26 mouse cellular contexts compared by ENCODE assay signal in genomic region chr5:21939405-21939804, GRCm38 (mm10).
DNase-seq lines count a peak whose midpoint lies in the region; ATAC-seq and TF ChIP-seq lines count a peak whose summit lies in the region.
"Had no signal": no experiment of that assay in that cellular context is flagged by ENCODE, and none has a peak within 500 bp of the region (broad histone marks: within the 10 kb centered on the region; RNA-seq: fewer than 3 reads in every experiment).

No protein-coding gene starts in this region.

- ATAC-seq in frontal cortex, adult (ENCODE audit: low TSS enrichment), result peak; percentile 87
- ATAC-seq in heart, embryonic 12.5 days (ENCODE audit: insufficient number of reproducible peaks, low FRiP score), result no peak
- no peak for ATAC-seq in heart, embryonic 15.5 days (replicated peaks; ENCODE audit: insufficient number of reproducible peaks, insufficient read depth, low FRiP score, low read depth)
- ATAC-seq in limb, embryonic 11.5 days (ENCODE audit: insufficient number of reproducible peaks, low FRiP score, low TSS enrichment, low read depth), result no peak
- ATAC-seq: forebrain, embryonic 14.5 days; forebrain, postnatal 0 days; intestine, postnatal 0 days; Patski had no signal

- no peak for TF ChIP-seq POLR2A in heart, adult 2 months (IDR thresholded peaks at IDR 0.05; ENCODE audit: insufficient read depth, low read depth, low read length)

- no peak overlapping the region for H3K27ac ChIP-seq in heart, embryonic 12.5 days (ENCODE audit: poor library complexity, severe bottlenecking)
- no peak overlapping the region for H3K27ac ChIP-seq in heart, adult 2 months
- H3K27ac ChIP-seq in heart, embryonic 15.5 days, result no peak overlapping the region
- H3K27ac ChIP-seq in limb, embryonic 11.5 days (replicated peaks; ENCODE audit: low read depth, low read length), result no peak overlapping the region
- H3K27ac ChIP-seq in limb, embryonic 10.5 days, result no peak overlapping the region
- H3K27ac ChIP-seq: embryonic facial prominence, embryonic 12.5 days; embryonic facial prominence, embryonic 15.5 days; hindbrain, embryonic 12.5 days; hindbrain, embryonic 15.5 days had no signal

- no peak for DNase-seq in frontal cortex, postnatal 10 days (ENCODE audit: low spot score in 2 of 2)
- DNase-seq in heart, adult 2 months, result no peak
- DNase-seq in heart, postnatal 36 days, result no peak
- DNase-seq in limb, embryonic 11.5 days (ENCODE audit: low spot score), result peak; percentile 9
- no peak for DNase-seq in limb, embryonic 10.5 days (ENCODE audit: low spot score)
- DNase-seq: adrenal gland, postnatal 10 days; adrenal gland, postnatal 36 days; cerebellum, adult 11 months; cerebellum, adult 2 months; cerebellum, adult 9-11 months; cerebellum, postnatal 25 days; forebrain, postnatal 0 days; gastrocnemius, postnatal 10 days; gastrocnemius, postnatal 36 days; kidney, adult 2 months had no signal

- no peak for TF ChIP-seq EP300 in heart, adult 2 months (IDR thresholded peaks at IDR 0.05; ENCODE audit: insufficient read depth, low read depth, low read length)

- no peaks in the 10 kb centered on the region for H3K36me3 ChIP-seq in heart, embryonic 12.5 days
- H3K36me3 ChIP-seq in heart, adult 2 months (ENCODE audit: control insufficient read depth, insufficient read depth, low read length), result no peaks in the 10 kb centered on the region
- no peaks in the 10 kb centered on the region for H3K36me3 ChIP-seq in heart, embryonic 15.5 days
- H3K36me3 ChIP-seq in limb, embryonic 11.5 days (ENCODE audit: control insufficient read depth, insufficient read depth, low read length), result no peaks in the 10 kb centered on the region
- no peaks in the 10 kb centered on the region for H3K36me3 ChIP-seq in limb, embryonic 10.5 days
- H3K36me3 ChIP-seq: embryonic facial prominence, embryonic 12.5 days; embryonic facial prominence, embryonic 15.5 days; G1E; hindbrain, embryonic 12.5 days; hindbrain, embryonic 15.5 days had no signal

- H3K4me1 ChIP-seq in heart, embryonic 12.5 days (replicated peaks), result no peaks in the 10 kb centered on the region; the same call in 1 of the 2 replicates
- H3K4me1 ChIP-seq in heart, adult 2 months (ENCODE audit: control insufficient read depth, insufficient read depth, low read length), result no peaks in the 10 kb centered on the region
- H3K4me1 ChIP-seq in heart, embryonic 15.5 days (replicated peaks), result peaks cover 9% of the 10 kb centered on the region; the same call in 1 of the 2 replicates
- no peaks in the 10 kb centered on the region for H3K4me1 ChIP-seq in limb, embryonic 11.5 days (ENCODE audit: control insufficient read depth, insufficient read depth, low read length)
- peaks cover 5% of the 10 kb centered on the region for H3K4me1 ChIP-seq in limb, embryonic 10.5 days
- H3K4me1 ChIP-seq: embryonic facial prominence, embryonic 12.5 days; embryonic facial prominence, embryonic 15.5 days had no signal

- no peaks in the 10 kb centered on the region for H3K27me3 ChIP-seq in heart, embryonic 12.5 days (replicated peaks)
- no peaks in the 10 kb centered on the region for H3K27me3 ChIP-seq in heart, adult 2 months (ENCODE audit: control insufficient read depth, insufficient read depth, low read length)
- no peaks in the 10 kb centered on the region for H3K27me3 ChIP-seq in heart, embryonic 15.5 days
- H3K27me3 ChIP-seq in limb, embryonic 11.5 days (ENCODE audit: control insufficient read depth, insufficient read depth, low read length), result no peaks in the 10 kb centered on the region
- H3K27me3 ChIP-seq in limb, embryonic 10.5 days (ENCODE audit: low read depth, poor library complexity, severe bottlenecking), result no peaks in the 10 kb centered on the region
- H3K27me3 ChIP-seq: embryonic facial prominence, embryonic 12.5 days; embryonic facial prominence, embryonic 15.5 days; hindbrain, embryonic 12.5 days; hindbrain, embryonic 15.5 days had no signal

- H3K79me2 ChIP-seq in heart, adult 2 months (replicated peaks; ENCODE audit: control insufficient read depth, insufficient read depth, low read length), result no peaks in the 10 kb centered on the region

- peak overlapping the region; percentile 19; the same call in 1 of the 2 replicates for H3K4me2 ChIP-seq in heart, embryonic 12.5 days
- H3K4me2 ChIP-seq in heart, embryonic 15.5 days, result peak overlapping the region; percentile 29; the same call in 1 of the 2 replicates
- H3K4me2 ChIP-seq in limb, embryonic 11.5 days (ENCODE audit: low read depth, severe bottlenecking), result no peak overlapping the region
- H3K4me2 ChIP-seq: embryonic facial prominence, embryonic 12.5 days; embryonic facial prominence, embryonic 15.5 days; hindbrain, embryonic 12.5 days; hindbrain, embryonic 15.5 days had no signal

- 56% methylated on average over 9 of the region's 9 CpGs for WGBS in heart, embryonic 12.5 days
- WGBS in heart, adult 2 months, result 54% methylated on average over 9 of the region's 9 CpGs
- 37% methylated on average over 9 of the region's 9 CpGs for WGBS in heart, embryonic 15.5 days
- 85% methylated on average over 9 of the region's 9 CpGs for WGBS in limb, embryonic 11.5 days
- 90% methylated on average over 9 of the region's 9 CpGs for WGBS in limb, embryonic 10.5 days

- no peak for TF ChIP-seq CTCF in heart, adult 2 months (IDR thresholded peaks at IDR 0.05)

- H3K4me3 ChIP-seq in heart, embryonic 12.5 days, result no peak overlapping the region
- no peak overlapping the region for H3K4me3 ChIP-seq in heart, adult 2 months
- no peak overlapping the region for H3K4me3 ChIP-seq in heart, embryonic 15.5 days
- H3K4me3 ChIP-seq in limb, embryonic 11.5 days (ENCODE audit: low read depth, low read length), result no peak overlapping the region
- no peak overlapping the region for H3K4me3 ChIP-seq in limb, embryonic 10.5 days
- H3K4me3 ChIP-seq: embryonic facial prominence, embryonic 12.5 days; embryonic facial prominence, embryonic 15.5 days; hindbrain, embryonic 12.5 days; hindbrain, embryonic 15.5 days had no signal

- H3K9me3 ChIP-seq in heart, embryonic 12.5 days (replicated peaks), result no peaks in the 10 kb centered on the region
- H3K9me3 ChIP-seq in heart, embryonic 15.5 days (replicated peaks), result no peaks in the 10 kb centered on the region
- H3K9me3 ChIP-seq in limb, embryonic 11.5 days (ENCODE audit: control insufficient read depth, low read length), result no peaks in the 10 kb centered on the region
- no peaks in the 10 kb centered on the region for H3K9me3 ChIP-seq in limb, embryonic 10.5 days (replicated peaks)
- H3K9me3 ChIP-seq: embryonic facial prominence, embryonic 12.5 days; embryonic facial prominence, embryonic 15.5 days; G1E; hindbrain, embryonic 12.5 days; hindbrain, embryonic 15.5 days had no signal

- intact Hi-C loops in heart, adult 2 months (cut with DNase I), result no loop called here
- intact Hi-C loops in heart, postnatal 36 days (cut with DNase I), result no loop called here

- no peak overlapping the region for H3K9ac ChIP-seq in heart, embryonic 12.5 days
- H3K9ac ChIP-seq in heart, adult 2 months (ENCODE audit: low read depth, low read length), result no peak overlapping the region
- H3K9ac ChIP-seq in heart, embryonic 15.5 days, result no peak overlapping the region
- H3K9ac ChIP-seq in limb, embryonic 11.5 days (ENCODE audit: low read length), result no peak overlapping the region
- H3K9ac ChIP-seq: embryonic facial prominence, embryonic 12.5 days; embryonic facial prominence, embryonic 15.5 days; forebrain, postnatal 0 days; hindbrain, embryonic 12.5 days; hindbrain, embryonic 15.5 days had no signal
